Mouse (Mus musculus): ENCODE measurements around the gene Gm14410. TPM values are rescaled to one million over a fixed set of nuclear protein-coding genes. Genes with fewer than 3 reads are reported as not detected.
"Not testable (repeated sequence)": the region's sequence is repeated elsewhere in the genome, so short reads cannot be mapped to it uniquely, and the experiment has no call there.

Gene Gm14410
- 0.18 and 0.38 TPM in 2 replicates for polyA plus RNA-seq (2012; rRNA removed)

GRCm38 (mm10) chr2:177206341-177206740 lies at the start of gene Gm14410:
TSS of gene Gm14410 (minus strand) at chr2:177206421.
- H3K36me3 ChIP-seq (ENCODE audit: control insufficient read depth, insufficient read depth, low read length); H3K27me3 ChIP-seq (ENCODE audit: control insufficient read depth, insufficient read depth, low read length); H3K4me1 ChIP-seq (ENCODE audit: control insufficient read depth, insufficient read depth, insufficient read length, low read length); H3K27ac ChIP-seq (ENCODE audit: insufficient read depth, low read depth, low read length): not testable (repeated sequence)
- 1% methylated on average over 6 of the region's 6 CpGs for WGBS
- H3K4me3 ChIP-seq (ENCODE audit: low read depth, low read length): peak within 1 kb of the TSS; percentile 67

GRCm38 (mm10) chr2:177247449-177247848 lies 41.2 kb upstream of the Gm14410 start:
- not testable (repeated sequence) for H3K36me3 ChIP-seq (ENCODE audit: control insufficient read depth, insufficient read depth, low read length); H3K27ac ChIP-seq (ENCODE audit: insufficient read depth, low read depth, low read length); H3K27me3 ChIP-seq (ENCODE audit: control insufficient read depth, insufficient read depth, low read length); H3K4me1 ChIP-seq (ENCODE audit: control insufficient read depth, insufficient read depth, insufficient read length, low read length); H3K4me3 ChIP-seq (ENCODE audit: low read depth, low read length)
- 78% methylated on average over 2 of the region's 2 CpGs for WGBS

- not testable (repeated sequence) for H3K4me1 ChIP-seq (ENCODE audit: control insufficient read depth, insufficient read depth, insufficient read length, low read length); H3K27ac ChIP-seq (ENCODE audit: insufficient read depth, low read depth, low read length); H3K36me3 ChIP-seq (ENCODE audit: control insufficient read depth, insufficient read depth, low read length); H3K27me3 ChIP-seq (ENCODE audit: control insufficient read depth, insufficient read depth, low read length); H3K4me3 ChIP-seq (ENCODE audit: low read depth, low read length)
- WGBS: 59% methylated on average over 2 of the region's 2 CpGs
Measured at GRCm38 (mm10) chr2:177230461-177230860, 24.2 kb upstream of the Gm14410 start.

- WGBS: 85% methylated on average over 5 of the region's 5 CpGs
- H3K4me1 ChIP-seq (ENCODE audit: control insufficient read depth, insufficient read depth, insufficient read length, low read length); H3K36me3 ChIP-seq (ENCODE audit: control insufficient read depth, insufficient read depth, low read length); H3K4me3 ChIP-seq (ENCODE audit: low read depth, low read length); H3K27ac ChIP-seq (ENCODE audit: insufficient read depth, low read depth, low read length); H3K27me3 ChIP-seq (ENCODE audit: control insufficient read depth, insufficient read depth, low read length): not testable (repeated sequence)
Measured at GRCm38 (mm10) chr2:177172749-177173148, 33.5 kb downstream of the Gm14410 start.

Other genes with a start within 250 kb of the Gm14410 start
- not detected in 2 replicates for gene Gm14419, start 205.5 kb downstream of the Gm14410 start, polyA plus RNA-seq (2012; rRNA removed)
- gene Gm14401, start 132.1 kb downstream of the Gm14410 start, polyA plus RNA-seq (2012; rRNA removed): not detected in 2 replicates
- gene Gm14409, start 60.6 kb upstream of the Gm14410 start, polyA plus RNA-seq (2012; rRNA removed): not detected in 2 replicates
- not detected in 2 replicates for gene Gm14412, start 117.9 kb upstream of the Gm14410 start, polyA plus RNA-seq (2012; rRNA removed)
- 0.42 TPM in 1 of 2 replicates, not detected in the other for gene Gm14418, start 191.9 kb upstream of the Gm14410 start, polyA plus RNA-seq (2012; rRNA removed)

Measured in small intestine, adult 2 months (tissue).